Mouse (Mus musculus) midbrain, postnatal 0 days (tissue): ENCODE measurements at regions not wholly inside any gene's neighbourhood (a gene's known extent, or its start where the extent isn't known, plus 50 kb on each side); places are given as distances from the start of the nearest gene placed in this dataset.

Source experiments
- ATAC-seq: fragments of 200-750 bp; cut with Nextera tagmentation; 2 replicates; pipeline ENCODE4 v1.8.0; 2017; ENCODE audit warnings: moderate number of reproducible peaks, mild to moderate bottlenecking, moderate TSS enrichment, moderate library complexity; ENCODE audit not compliant: low FRiP score
- DNase-seq: peaks from one replicate; pipeline ENCODE4 v3.0.0-alpha.2; 2015; ENCODE audit warnings: low spot score
- H3K27ac ChIP-seq: fragments of 300-500 bp; sonication (generic); 2 replicates; pipeline ENCODE4 v1.5.1; 2014; ENCODE audit warnings: low read depth, mild to moderate bottlenecking, low read length, mixed read lengths
- H3K27me3 ChIP-seq: fragments of 300-500 bp; sonication (generic); 2 replicates; pipeline ENCODE4 v1.6.1; 2014; ENCODE audit warnings: low read length, control low read depth, mixed read lengths; ENCODE audit not compliant: insufficient read depth
- H3K36me3 ChIP-seq: fragments of 300-500 bp; sonication (generic); 2 replicates; pipeline ENCODE4 v1.6.1; 2014; ENCODE audit warnings: low read length, control low read depth, mixed read lengths; ENCODE audit not compliant: insufficient read depth
- H3K4me1 ChIP-seq: fragments of 300-500 bp; sonication (generic); 2 replicates; pipeline ENCODE4 v1.6.1; 2014; ENCODE audit warnings: mild to moderate bottlenecking, control low read depth, antibody characterized with exemption, low read length, mixed read lengths; ENCODE audit not compliant: insufficient read depth
- H3K4me2 ChIP-seq: fragments of 300-500 bp; sonication (generic); 2 replicates; pipeline ENCODE4 v1.6.1; 2014; ENCODE audit warnings: low read depth, mild to moderate bottlenecking, low read length, mixed read lengths; ENCODE audit not compliant: poor library complexity, severe bottlenecking
- H3K4me3 ChIP-seq: fragments of 300-500 bp; sonication (generic); 2 replicates; pipeline ENCODE4 v1.5.1; 2014; ENCODE audit warnings: low read depth, mild to moderate bottlenecking, low read length, moderate library complexity
- H3K9ac ChIP-seq: fragments of 300-500 bp; sonication (generic); replicated peaks from 2 replicates; pipeline ENCODE4 v1.6.1; 2014; ENCODE audit warnings: mild to moderate bottlenecking, low read length, moderate library complexity, mixed read lengths; ENCODE audit not compliant: poor library complexity, severe bottlenecking
- H3K9me3 ChIP-seq: fragments of 300-500 bp; sonication (generic); 2 replicates; pipeline ENCODE4 v1.6.1; 2016; ENCODE audit warnings: low read length, control low read depth
- CTCF ChIP-seq: IDR thresholded peaks from 2 replicates; pipeline ENCODE4 v1.5.1; 2016; ENCODE audit warnings: antibody characterized with exemption, mild to moderate bottlenecking
- WGBS: fragments of 180-500 bp; shearing (Covaris S2); extraction: QIAGEN DNeasy Blood & Tissue Kit; methylation state at CpG from one replicate; pipeline ENCODE4 v1.1.7; 2014; 5-methylcytosine and 5-hydroxymethylcytosine counted together

- H3K4me3 ChIP-seq = no peak overlapping the region
- WGBS = 35% methylated on average over 7 of the region's 7 CpGs
- DNase-seq (peak; percentile 86), ATAC-seq (peak; percentile 77)
- no peak overlapping the region for H3K27ac ChIP-seq
- peak; percentile 96 for TF ChIP-seq CTCF
- no peaks in the 10 kb centered on the region for H3K9me3 ChIP-seq
- H3K27me3 ChIP-seq = no peaks in the 10 kb centered on the region
- H3K4me1 ChIP-seq = no peaks in the 10 kb centered on the region
- no peaks in the 10 kb centered on the region for H3K36me3 ChIP-seq
- no peak overlapping the region for H3K4me2 ChIP-seq
- no peak overlapping the region for H3K9ac ChIP-seq
Observed at GRCm38 (mm10) chr1:118759141-118759932, 131.6 kb downstream of the Tfcp2l1 start.

GRCm38 (mm10) chr1:118765525-118765924 is 137.8 kb downstream of the Tfcp2l1 start:
- TF ChIP-seq CTCF = no peak
- WGBS = 58% methylated on average over 9 of the region's 9 CpGs
- peak; percentile 42 for DNase-seq
- no peaks in the 10 kb centered on the region for H3K4me1 ChIP-seq
- ATAC-seq = no peak
- no peaks in the 10 kb centered on the region for H3K27me3 ChIP-seq
- H3K4me2 ChIP-seq = no peak overlapping the region
- no peaks in the 10 kb centered on the region for H3K36me3 ChIP-seq
- no peak overlapping the region for H3K27ac ChIP-seq
- no peaks in the 10 kb centered on the region for H3K9me3 ChIP-seq
- H3K4me3 ChIP-seq = no peak overlapping the region
- no peak overlapping the region for H3K9ac ChIP-seq

- no peaks in the 10 kb centered on the region for H3K27me3 ChIP-seq
- H3K4me3 ChIP-seq = no peak overlapping the region
- DNase-seq = peak; percentile 79
- H3K27ac ChIP-seq = no peak overlapping the region
- H3K9me3 ChIP-seq = no peaks in the 10 kb centered on the region
- 29% methylated on average over 4 of the region's 4 CpGs for WGBS
- TF ChIP-seq CTCF = peak; percentile 92
- no peak overlapping the region for H3K9ac ChIP-seq
- ATAC-seq = no peak
- no peaks in the 10 kb centered on the region for H3K36me3 ChIP-seq
- H3K4me2 ChIP-seq = no peak overlapping the region
- no peaks in the 10 kb centered on the region for H3K4me1 ChIP-seq
Observed at GRCm38 (mm10) chr1:118768831-118769230, 141.1 kb downstream of the Tfcp2l1 start.

- H3K27me3 ChIP-seq = no peaks in the 10 kb centered on the region
- 20% methylated on average over 9 of the region's 9 CpGs for WGBS
- H3K9ac ChIP-seq = no peak overlapping the region
- no peak overlapping the region for H3K4me2 ChIP-seq
- H3K4me3 ChIP-seq = no peak overlapping the region
- no peaks in the 10 kb centered on the region for H3K9me3 ChIP-seq
- no peak overlapping the region for H3K27ac ChIP-seq
- H3K4me1 ChIP-seq = 0 out of 2 replicates have a peak, but pooled peaks cover 3% of the 10 kb centered on the region
- DNase-seq (peak; percentile 70), ATAC-seq (no peak)
- no peaks in the 10 kb centered on the region for H3K36me3 ChIP-seq
- peak; percentile 67 for TF ChIP-seq CTCF
Observed at GRCm38 (mm10) chr1:118772261-118772660, 144.5 kb downstream of the Tfcp2l1 start.

GRCm38 (mm10) chr1:118776594-118777441 is 149.1 kb downstream of the Tfcp2l1 start:
- no peaks in the 10 kb centered on the region for H3K36me3 ChIP-seq
- H3K4me3 ChIP-seq = no peak overlapping the region
- no peaks in the 10 kb centered on the region for H3K27me3 ChIP-seq
- H3K9ac ChIP-seq = no peak overlapping the region
- DNase-seq (peak; percentile 50), ATAC-seq (peak; percentile 73)
- H3K4me1 ChIP-seq = 0 out of 2 replicates have a peak, but pooled peaks cover 3% of the 10 kb centered on the region
- peak overlapping the region; percentile 12; the same call in 1 of the 2 replicates for H3K27ac ChIP-seq
- peak; percentile 19; the same call in 1 of the 2 replicates for TF ChIP-seq CTCF
- no peaks in the 10 kb centered on the region for H3K9me3 ChIP-seq
- no peak overlapping the region for H3K4me2 ChIP-seq
- 35% methylated on average over 10 of the region's 10 CpGs for WGBS
